Mouse (Mus musculus) B cell, adult 2 months (primary cell): ENCODE results near the gene Camk2d.
A peak's percentile ranks its signal among the peaks of the same experiment; 100 is the strongest.

Source experiments
- DNase-seq, 2 experiments: peaks; one replicate each; pipeline ENCODE4 v3.0.0; 2022

Gene Camk2d

GRCm38 (mm10) chr3:126760608-126761007 lies 164.5 kb downstream of the Camk2d start:
- DNase-seq: no peak

GRCm38 (mm10) chr3:126764745-126765144 lies 168.6 kb downstream of the Camk2d start:
- DNase-seq: no peak

- peak; percentile 49 to 54 for DNase-seq
Measured at GRCm38 (mm10) chr3:126770056-126770455, 174.0 kb downstream of the Camk2d start.

GRCm38 (mm10) chr3:126771032-126771431 lies 174.9 kb downstream of the Camk2d start:
- no peak for DNase-seq

GRCm38 (mm10) chr3:126771541-126771940 lies 175.4 kb downstream of the Camk2d start:
- peak; percentile 87 to 89 for DNase-seq

GRCm38 (mm10) chr3:126776001-126776400 lies 179.9 kb downstream of the Camk2d start:
- no peak for DNase-seq

- DNase-seq: no peak
Measured at GRCm38 (mm10) chr3:126777101-126777500, 181.0 kb downstream of the Camk2d start.

GRCm38 (mm10) chr3:126777879-126778278 lies 181.8 kb downstream of the Camk2d start:
- no peak for DNase-seq

GRCm38 (mm10) chr3:126780014-126780615 lies 184.0 kb downstream of the Camk2d start:
- no peak for DNase-seq

- no peak for DNase-seq
Measured at GRCm38 (mm10) chr3:126793035-126793964, 197.2 kb downstream of the Camk2d start.

- no peak for DNase-seq
Measured at GRCm38 (mm10) chr3:126795904-126796303, 199.8 kb downstream of the Camk2d start.

GRCm38 (mm10) chr3:126797025-126797424 lies 200.9 kb downstream of the Camk2d start:
- DNase-seq: no peak

GRCm38 (mm10) chr3:126797810-126798209 lies 201.7 kb downstream of the Camk2d start:
- DNase-seq: no peak

GRCm38 (mm10) chr3:126802988-126803387 lies 206.9 kb downstream of the Camk2d start:
- no peak for DNase-seq

GRCm38 (mm10) chr3:126804968-126805367 lies 208.9 kb downstream of the Camk2d start:
- DNase-seq: no peak

GRCm38 (mm10) chr3:126806145-126806544 lies 210.0 kb downstream of the Camk2d start:
- DNase-seq: no peak

- no peak for DNase-seq
Measured at GRCm38 (mm10) chr3:126809915-126810314, 213.8 kb downstream of the Camk2d start.

GRCm38 (mm10) chr3:126810372-126811090 lies 214.4 kb downstream of the Camk2d start:
- peak; percentile 39 to 47 for DNase-seq

GRCm38 (mm10) chr3:126811646-126812045 lies 215.5 kb downstream of the Camk2d start:
- no peak for DNase-seq

GRCm38 (mm10) chr3:126822374-126822773 lies 226.3 kb downstream of the Camk2d start:
- peak; percentile 66 to 71 for DNase-seq

- no peak for DNase-seq
Measured at GRCm38 (mm10) chr3:126824930-126825329, 228.8 kb downstream of the Camk2d start.

- DNase-seq: no peak
Measured at GRCm38 (mm10) chr3:126826172-126826571, 230.1 kb downstream of the Camk2d start.

- no peak for DNase-seq
Measured at GRCm38 (mm10) chr3:126827900-126828299, 231.8 kb downstream of the Camk2d start.
